Mouse (Mus musculus) limb, embryonic 11.5 days (tissue): Measurements from ENCODE around the gene Nos2. TPM values are rescaled to one million over a fixed set of nuclear protein-coding genes. Genes with fewer than 3 reads are reported as not detected.
"Not testable (repeated sequence)": the region's sequence is repeated elsewhere in the genome, so short reads cannot be mapped to it uniquely, and the experiment has no call there.

Experiments
- ATAC-seq: fragments of 200-750 bp; cut with Nextera tagmentation; 2 replicates; pipeline ENCODE4 v1.8.0; 2017; ENCODE audit warnings: low read depth; ENCODE audit not compliant: insufficient number of reproducible peaks, low FRiP score, low TSS enrichment
- DNase-seq: peaks from one replicate; pipeline ENCODE4 v3.0.0-alpha.2; 2015; ENCODE audit warnings: low spot score
- H3K27ac ChIP-seq: fragments of 300-500 bp; sonication (generic); replicated peaks from 2 replicates; pipeline ENCODE4 v1.5.1; 2014; ENCODE audit warnings: low read depth, mild to moderate bottlenecking, low read length
- H3K27me3 ChIP-seq: fragments of 300-500 bp; sonication (generic); 2 replicates; pipeline ENCODE4 v1.6.1; 2014; ENCODE audit warnings: mild to moderate bottlenecking, low read length, mixed read lengths; ENCODE audit not compliant: control insufficient read depth, insufficient read depth
- H3K36me3 ChIP-seq: fragments of 300-500 bp; sonication (generic); 2 replicates; pipeline ENCODE4 v1.6.1; 2014; ENCODE audit warnings: mild to moderate bottlenecking, low read length, moderate library complexity, mixed read lengths; ENCODE audit not compliant: control insufficient read depth, insufficient read depth
- H3K4me1 ChIP-seq: fragments of 300-500 bp; sonication (generic); 2 replicates; pipeline ENCODE4 v1.6.1; 2014; ENCODE audit warnings: low read length, mixed read lengths; ENCODE audit not compliant: control insufficient read depth, insufficient read depth
- H3K4me2 ChIP-seq: fragments of 300-500 bp; sonication (generic); 2 replicates; pipeline ENCODE4 v1.6.1; 2014; ENCODE audit warnings: low read depth, mild to moderate bottlenecking, moderate library complexity; ENCODE audit not compliant: severe bottlenecking
- H3K4me3 ChIP-seq: fragments of 300-500 bp; sonication (generic); 2 replicates; pipeline ENCODE4 v1.5.1; 2014; ENCODE audit warnings: low read depth, low read length
- H3K9ac ChIP-seq: fragments of 300-500 bp; sonication (generic); 2 replicates; pipeline ENCODE4 v1.6.1; 2014; ENCODE audit warnings: mild to moderate bottlenecking, low read length
- H3K9me3 ChIP-seq: fragments of 300-500 bp; sonication (generic); 2 replicates; pipeline ENCODE4 v1.6.1; 2016; ENCODE audit warnings: low read length; ENCODE audit not compliant: control insufficient read depth
- WGBS: fragments of 180-500 bp; shearing (Covaris S2); extraction: QIAGEN DNeasy Blood & Tissue Kit; methylation state at CpG from one replicate; pipeline ENCODE4 v1.1.7; 2014; 5-methylcytosine and 5-hydroxymethylcytosine counted together
- polyA plus RNA-seq: library from polyadenylated mRNA; unstranded; fragments of >200 nt; fragmentation: Nextera tagmentation; extraction: Ambion mirVana; gene quantifications from 2 replicates; pipeline ENCODE4 v1.2.1, GENCODE M21; 2014

Nos2 gene
- polyA plus RNA-seq, 1 experiment from 2014 or later = 0.92 TPM

- no peaks in the 10 kb centered on the region for H3K27me3 ChIP-seq
- H3K4me2 ChIP-seq = no peak overlapping the region
- no peak for DNase-seq
- no peak for ATAC-seq
- H3K4me1 ChIP-seq = no peaks in the 10 kb centered on the region
- H3K27ac ChIP-seq = no peak overlapping the region
- no peaks in the 10 kb centered on the region for H3K36me3 ChIP-seq
- H3K4me3 ChIP-seq = no peak overlapping the region
- no peaks in the 10 kb centered on the region for H3K9me3 ChIP-seq
- no peak overlapping the region for H3K9ac ChIP-seq
- 74% methylated on average over 5 of the region's 5 CpGs for WGBS
Measured at GRCm38 (mm10) chr11:79006417-79006816, 85.8 kb downstream of the Nos2 start.

GRCm38 (mm10) chr11:79007356-79007755 is 86.8 kb downstream of the Nos2 start:
- not testable (repeated sequence) for DNase-seq, ATAC-seq, H3K9ac ChIP-seq, H3K27ac ChIP-seq, H3K36me3 ChIP-seq, H3K27me3 ChIP-seq, H3K4me3 ChIP-seq, H3K9me3 ChIP-seq, H3K4me2 ChIP-seq, H3K4me1 ChIP-seq
- WGBS = 89% methylated on average over 3 of the region's 3 CpGs

GRCm38 (mm10) chr11:79008007-79008775 is 87.6 kb downstream of the Nos2 start:
- H3K4me1 ChIP-seq = no peaks in the 10 kb centered on the region
- no peak overlapping the region for H3K4me3 ChIP-seq
- ATAC-seq (no peak), DNase-seq (no peak)
- H3K9me3 ChIP-seq = no peaks in the 10 kb centered on the region
- 88% methylated on average over 6 of the region's 6 CpGs for WGBS
- H3K9ac ChIP-seq = no peak overlapping the region
- H3K4me2 ChIP-seq = no peak overlapping the region
- H3K27ac ChIP-seq = no peak overlapping the region
- H3K36me3 ChIP-seq = no peaks in the 10 kb centered on the region
- H3K27me3 ChIP-seq = no peaks in the 10 kb centered on the region

GRCm38 (mm10) chr11:79008891-79009290 is 88.3 kb downstream of the Nos2 start:
- no peak for ATAC-seq
- Histone ChIP-seq H3K4me3 (no peak overlapping the region), H3K27ac (no peak overlapping the region), H3K4me2 (no peak overlapping the region), H3K27me3 (no peaks in the 10 kb centered on the region), H3K9me3 (no peaks in the 10 kb centered on the region), H3K4me1 (no peaks in the 10 kb centered on the region), H3K36me3 (no peaks in the 10 kb centered on the region), H3K9ac (no peak overlapping the region)
- DNase-seq = no peak
- 84% methylated on average over 7 of the region's 7 CpGs for whole genome bisulfite sequencing

Other genes with a start within 250 kb of the Nos2 start
- gene Nlk, start 223.4 kb upstream of the Nos2 start, polyA plus RNA-seq = 14.2 and 14.9 TPM in 2 replicates
- gene Ccnq, start 169.1 kb upstream of the Nos2 start, polyA plus RNA-seq = 35.3 and 41.3 TPM in 2 replicates
- gene Lyrm9, start 94.2 kb upstream of the Nos2 start, polyA plus RNA-seq = 12.8 and 15.2 TPM in 2 replicates
- gene Lgals9, start 64.2 kb downstream of the Nos2 start, polyA plus RNA-seq = 2.7 and 2.9 TPM in 2 replicates
- gene Ksr1, start 225.6 kb downstream of the Nos2 start, polyA plus RNA-seq = 2.2 and 3.4 TPM in 2 replicates